Mouse (Mus musculus) layer of hippocampus, postnatal 10 days (tissue): Measurements from ENCODE around the gene Prss3. TPM values are rescaled to one million over a fixed set of nuclear protein-coding genes. Genes with fewer than 3 reads are reported as not detected.
"Not testable (repeated sequence)": the region's sequence is repeated elsewhere in the genome, so short reads cannot be mapped to it uniquely, and the experiment has no call there.

Experiments
- DNase-seq, 2 experiments: peaks; one replicate each; pipeline ENCODE4 v3.0.0; 2021; ENCODE audit warnings: low spot score in 2 of 2
- long read RNA-seq: library from polyadenylated mRNA; stranded (forward); transcript quantifications from one replicate; pipeline ENCODE4 v2.0.0, GENCODE M21; 2023
- total RNA-seq, 2 experiments: library from RNA; stranded (reverse); gene quantifications; 2 replicates each; pipeline ENCODE4 v1.2.3; 2021

The Prss3 gene
- total RNA-seq, result not detected
- long read RNA-seq, result 0 reads

- not testable (repeated sequence) for DNase-seq
Observed at GRCm38 (mm10) chr6:41377578-41377977, at the start of gene Prss3. Gene Prss3 (minus strand): TSS chr6:41377678.

GRCm38 (mm10) chr6:41392056-41392455, 14.6 kb upstream of the Prss3 start, which contains the start of gene Gm5771:
Gene Gm5771 (plus strand): TSS chr6:41392356.
- DNase-seq, result not testable (repeated sequence)

DNA sequence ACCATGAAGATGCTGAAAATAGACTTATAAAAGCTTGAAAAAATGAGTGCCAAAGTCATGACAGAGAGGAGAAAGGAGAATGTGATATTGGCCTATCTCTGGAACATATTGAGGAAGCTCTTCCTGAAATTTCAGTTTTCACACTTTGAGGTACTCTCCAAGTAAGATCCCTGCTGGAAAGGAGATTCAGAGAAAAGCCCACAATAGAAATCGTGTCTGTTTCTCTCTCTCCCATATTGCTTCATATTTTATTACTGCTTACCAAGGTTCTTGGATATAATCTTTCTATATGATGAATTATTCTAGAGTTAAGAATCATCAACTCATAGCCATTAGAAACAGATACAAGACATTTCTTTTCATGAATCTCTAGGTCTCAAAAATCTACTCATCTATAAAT, 14.2 kb upstream of the Prss3 start:
- not testable (repeated sequence) for DNase-seq

GRCm38 (mm10) chr6:41386781-41387180, 9.3 kb upstream of the Prss3 start:
- DNase-seq, result no peak

- not testable (repeated sequence) for DNase-seq
Observed at GRCm38 (mm10) chr6:41373772-41374171, 3.7 kb downstream of the Prss3 start.

GRCm38 (mm10) chr6:41353932-41354331, 23.5 kb downstream of the Prss3 start, which contains the start of gene Try10:
Gene Try10 (plus strand): TSS chr6:41354105.
- DNase-seq, result no peak

Other genes with a start within 250 kb of the Prss3 start
- not detected for gene Try4, start 75.4 kb downstream of the Prss3 start, total RNA-seq
- not detected for gene Try5, start 60.8 kb downstream of the Prss3 start, total RNA-seq
- not detected for gene Try10, start 23.6 kb downstream of the Prss3 start, total RNA-seq
- gene Gm5771, start 14.7 kb upstream of the Prss3 start, total RNA-seq, result not detected
- not detected for gene Gm10334, start 68.5 kb upstream of the Prss3 start, total RNA-seq
- gene Prss1, start 81.3 kb upstream of the Prss3 start, total RNA-seq, result not detected
- not detected for gene Prss2, start 144.1 kb upstream of the Prss3 start, total RNA-seq
- 10 to 100 TPM; 68.2 to 70.3 TPM for gene Ephb6, start 227.8 kb upstream of the Prss3 start, total RNA-seq